Mouse (Mus musculus): ENCODE measurements around the gene Tmem132c. TPM values are rescaled to one million over a fixed set of nuclear protein-coding genes. Genes with fewer than 3 reads are reported as not detected.

Gene Tmem132c
- total RNA-seq, 4 experiments from 2014 or later = 0.35 to 0.75 (median 0.39) TPM

DNA sequence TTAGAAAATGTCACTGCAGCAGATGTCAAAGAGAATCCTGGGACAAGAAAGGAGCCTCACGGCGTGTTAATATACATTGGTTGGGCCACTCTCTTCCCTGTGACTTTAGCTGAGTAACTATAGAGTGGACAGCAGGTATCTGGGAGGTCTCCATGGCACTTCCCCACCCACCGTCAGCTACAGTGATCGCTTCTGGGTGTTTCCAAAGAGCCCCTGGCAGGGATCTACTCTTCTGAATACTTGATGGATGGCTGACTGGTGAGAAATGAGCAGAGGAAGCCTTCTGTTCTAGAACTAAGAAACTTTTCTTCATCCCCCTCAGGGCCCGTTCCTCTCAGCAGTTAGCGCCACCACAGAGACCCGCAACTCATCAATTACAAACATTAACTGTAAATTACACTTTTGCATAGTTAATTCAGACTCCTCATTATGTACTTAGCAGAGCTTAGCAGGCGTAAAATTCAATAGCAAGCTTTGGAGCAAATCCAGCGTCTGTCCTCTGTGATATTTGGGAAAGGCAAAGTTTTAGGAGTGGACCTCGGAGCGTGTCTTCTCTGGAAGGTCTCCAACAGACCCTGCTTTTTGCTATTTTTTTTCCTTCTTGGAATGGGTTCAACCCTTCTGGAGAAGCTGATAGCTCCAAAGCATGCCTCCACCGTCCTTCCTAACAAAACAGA, 257.7 kb downstream of the Tmem132c start:
- DNase-seq = no peak

- DNase-seq = no peak
These were observed 261.2 kb downstream of the Tmem132c start for GRCm38 (mm10) chr5:127502838-127503237.

DNA sequence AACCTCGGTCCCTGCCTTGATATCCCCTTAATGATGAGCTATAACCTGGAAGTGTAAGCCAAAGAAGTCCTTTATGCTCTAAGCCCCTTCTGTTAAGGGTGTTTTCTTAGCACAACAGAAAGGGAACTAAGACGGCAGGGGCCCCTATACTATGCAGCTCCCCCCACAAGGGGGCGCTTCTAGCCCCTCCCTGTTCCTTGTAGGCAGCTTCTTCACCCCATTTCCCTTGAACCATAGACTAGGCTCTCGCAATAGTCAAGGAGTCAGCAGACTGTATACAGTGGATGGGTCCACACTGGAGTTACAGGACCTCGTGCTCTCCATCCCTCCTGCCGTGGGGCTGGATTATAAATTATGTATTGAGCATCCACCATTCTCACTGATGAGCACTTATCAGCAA, 264.1 kb downstream of the Tmem132c start:
- DNase-seq = no peak

GRCm38 (mm10) chr5:127511653-127512052, 270.0 kb downstream of the Tmem132c start:
- no peak for DNase-seq

DNA sequence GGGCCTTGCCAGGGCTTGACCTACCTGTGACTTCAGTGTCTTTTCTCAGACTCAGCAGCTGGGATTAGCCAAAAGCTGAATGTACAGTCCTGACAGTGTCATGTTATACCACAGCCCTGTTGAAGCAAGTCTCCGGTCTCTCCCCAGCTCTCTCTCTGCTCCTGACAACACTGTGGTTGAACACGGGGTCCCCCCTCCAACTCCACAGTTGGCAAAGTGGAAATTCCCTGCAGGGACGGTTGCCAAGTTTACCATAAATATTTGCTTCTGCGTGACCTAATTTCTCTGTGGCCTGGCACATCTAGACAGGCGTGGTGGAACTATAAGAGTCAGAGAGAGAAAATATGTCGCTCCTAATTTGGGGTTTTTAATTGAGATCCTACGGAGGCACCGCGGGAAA, 274.4 kb downstream of the Tmem132c start:
- no peak for DNase-seq

DNA sequence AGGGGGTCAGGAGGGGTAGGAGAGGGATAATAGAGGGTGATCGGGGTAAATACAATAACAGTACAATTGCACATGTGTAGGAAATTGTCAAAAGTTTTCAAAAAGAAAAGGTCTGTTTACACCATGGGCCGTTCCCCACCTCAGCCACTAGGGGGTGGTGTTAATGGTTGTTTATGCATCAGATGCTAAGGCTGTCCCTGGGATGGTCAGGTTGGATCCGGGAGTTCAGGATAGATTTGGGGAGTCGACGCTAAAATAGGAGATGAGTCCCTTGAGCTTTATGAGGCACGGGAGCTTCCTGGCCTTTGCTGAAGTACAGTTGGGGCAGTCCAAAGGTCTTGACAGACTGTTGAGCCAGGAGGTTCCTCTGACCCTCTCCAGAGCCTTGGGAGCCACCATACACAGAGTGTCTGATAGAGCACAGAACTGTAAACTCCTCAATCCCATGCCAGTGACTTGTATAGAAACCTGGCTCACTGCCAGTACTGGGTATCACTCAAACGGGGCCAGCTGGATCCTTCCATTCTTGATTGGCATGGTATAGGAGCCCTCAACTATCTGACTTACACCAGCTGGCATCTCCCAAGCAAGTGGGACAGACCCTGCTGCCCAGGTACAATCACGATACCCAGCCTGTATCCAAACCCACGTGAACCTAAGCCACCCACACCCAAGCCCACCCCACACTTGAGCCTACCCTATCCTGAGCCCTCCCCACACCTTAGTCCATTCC, 281.3 kb downstream of the Tmem132c start:
- no peak for DNase-seq

DNA sequence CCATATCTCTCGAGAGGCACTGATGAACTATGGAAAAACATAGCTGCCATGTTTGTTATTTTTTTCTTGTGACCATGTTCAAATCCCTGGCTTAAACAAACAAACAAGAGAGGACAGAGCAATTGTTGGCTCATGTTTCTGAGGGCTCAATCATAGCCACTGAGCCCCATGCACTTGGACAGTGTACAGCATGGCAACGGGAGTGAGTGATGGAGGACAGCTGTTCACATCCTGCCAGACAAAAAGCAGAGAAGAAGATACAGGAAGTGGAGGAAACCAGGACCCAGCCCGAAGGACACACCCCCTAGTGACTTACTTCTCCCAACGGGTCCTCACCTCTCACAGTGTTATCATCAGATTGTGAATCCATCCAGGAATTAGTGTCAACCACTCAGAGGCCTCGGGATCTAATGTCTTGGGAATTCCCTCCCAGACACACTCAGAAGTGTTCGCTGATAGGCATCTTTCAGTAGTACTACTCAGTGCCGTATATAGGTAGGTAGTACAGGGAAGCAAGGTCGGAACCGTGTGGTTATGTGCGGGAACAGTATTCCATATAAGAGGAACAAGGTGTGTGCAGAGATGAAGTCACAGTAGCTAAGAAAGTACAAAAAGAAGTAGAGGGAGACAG, 285.9 kb downstream of the Tmem132c start:
- no peak for DNase-seq

- DNase-seq = no peak
These were observed 295.9 kb downstream of the Tmem132c start for GRCm38 (mm10) chr5:127537508-127537907.

DNA sequence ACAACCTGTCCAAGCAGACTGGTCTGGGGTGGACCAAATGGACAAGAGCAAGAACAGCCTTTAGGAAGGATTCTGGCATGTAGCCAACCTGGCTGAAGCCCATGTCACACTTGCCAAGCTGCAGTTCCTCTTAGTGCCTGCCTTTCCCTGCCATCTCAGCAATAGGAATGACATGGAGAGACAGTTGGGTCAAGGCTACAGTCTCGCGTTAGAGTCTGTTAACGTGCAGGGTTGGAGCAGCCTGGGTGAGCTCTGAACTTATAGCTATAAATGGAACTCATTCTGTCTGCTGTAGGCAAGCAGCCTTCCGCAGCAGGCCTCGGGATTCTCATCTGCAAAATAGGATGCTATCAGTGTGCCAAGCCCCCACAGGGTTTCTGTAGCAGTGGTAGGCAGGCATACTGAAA, 305.0 kb downstream of the Tmem132c start:
- no peak for DNase-seq

DNA sequence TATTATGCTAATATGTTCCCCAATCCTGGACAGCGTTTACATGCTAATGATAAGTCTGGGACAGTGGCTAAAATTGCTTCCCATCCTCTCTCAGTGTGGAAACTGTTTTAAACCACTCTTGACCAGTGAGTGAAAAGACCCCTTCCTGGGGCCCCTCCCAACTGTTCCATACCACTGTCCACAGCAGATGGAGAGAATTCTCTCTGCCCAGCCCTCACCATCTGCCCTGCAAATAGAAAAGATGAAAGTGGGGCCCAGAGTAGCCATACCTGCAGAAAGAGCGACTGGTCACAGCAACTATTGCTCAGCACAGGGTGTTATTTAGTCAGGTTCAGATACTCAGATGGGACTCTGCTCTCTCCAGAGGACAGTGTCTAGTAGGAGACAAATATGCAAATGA, 306.5 kb downstream of the Tmem132c start:
- DNase-seq = no peak

- no peak for DNase-seq
These were observed 319.5 kb downstream of the Tmem132c start for GRCm38 (mm10) chr5:127561086-127561485.

GRCm38 (mm10) chr5:127567165-127567741, 325.6 kb downstream of the Tmem132c start:
- DNase-seq = no peak

DNA sequence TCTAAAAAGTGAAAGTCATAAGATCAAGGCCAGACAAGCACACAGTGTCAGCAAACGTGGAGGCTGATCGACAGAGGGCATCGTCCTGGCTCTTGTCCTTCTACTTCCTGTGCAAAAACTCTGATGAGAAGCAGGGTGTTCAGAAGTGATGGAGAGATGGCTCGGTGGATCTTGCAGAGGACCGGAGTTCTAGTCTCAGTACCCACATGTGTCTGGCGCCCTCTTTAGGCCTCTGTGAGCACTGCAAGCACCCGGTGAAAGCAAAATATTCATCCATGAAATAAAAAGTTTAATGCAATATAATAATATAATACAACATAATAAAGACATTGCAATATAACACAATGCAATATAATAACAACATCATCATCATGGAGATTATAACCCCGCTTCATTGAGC, 335.8 kb downstream of the Tmem132c start:
- DNase-seq = no peak

GRCm38 (mm10) chr5:127583658-127584057, 342.1 kb downstream of the Tmem132c start:
- DNase-seq = no peak

GRCm38 (mm10) chr5:127587854-127588253, 346.2 kb downstream of the Tmem132c start:
- DNase-seq = no peak

GRCm38 (mm10) chr5:127592406-127592805, 350.8 kb downstream of the Tmem132c start:
- no peak for DNase-seq

GRCm38 (mm10) chr5:127592854-127593253, 351.2 kb downstream of the Tmem132c start:
- no peak for DNase-seq

DNA sequence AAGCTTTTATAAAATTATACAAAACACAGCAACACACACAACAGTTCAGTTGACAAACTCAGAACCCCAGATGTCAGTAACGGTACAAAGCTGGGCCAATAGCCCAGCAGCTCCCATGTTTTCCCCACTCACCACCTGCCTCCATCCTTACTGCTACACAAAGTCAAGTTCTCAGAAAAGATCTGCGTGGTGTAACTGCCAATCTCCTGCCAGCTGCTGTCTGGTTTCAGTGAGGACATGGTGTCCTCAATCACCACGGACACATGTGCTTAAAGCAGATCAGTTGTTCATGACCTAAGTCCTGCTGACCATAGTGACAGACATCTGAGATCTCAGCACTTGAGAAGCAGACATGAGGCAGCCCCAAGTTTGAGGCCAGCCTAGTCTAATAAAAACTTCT, 354.1 kb downstream of the Tmem132c start:
- DNase-seq = no peak

- no peak for DNase-seq
These were observed 355.3 kb downstream of the Tmem132c start for GRCm38 (mm10) chr5:127596862-127597261.

- no peak for DNase-seq
These were observed 361.4 kb downstream of the Tmem132c start for GRCm38 (mm10) chr5:127602996-127603395.

GRCm38 (mm10) chr5:127607507-127607906, 365.9 kb downstream of the Tmem132c start:
- DNase-seq = no peak

GRCm38 (mm10) chr5:127609191-127609714, 367.6 kb downstream of the Tmem132c start:
- DNase-seq = no peak

Data from adrenal gland, adult 8-10 months (tissue).